Mouse (Mus musculus): Measurements from ENCODE around the gene Rhbdd1.

GRCm38 (mm10) chr1:82389371-82389770, 73.1 kb downstream of the Rhbdd1 start:
- TF ChIP-seq ZNF384 (IDR thresholded peaks at IDR 0.05; ENCODE audit: low read depth, low read length) = no peak
- TF ChIP-seq CTCF (IDR thresholded peaks at IDR 0.05 in 2 of 3, conservative IDR thresholded peaks at IDR 0.05 in 1 of 3; ENCODE audit: control insufficient read depth in 1 of 3, insufficient read depth in 1 of 3, low read depth in 2 of 3, low read length in 3 of 3, poor library complexity in 1 of 3, severe bottlenecking in 1 of 3) = no peak
- TF ChIP-seq SIN3A (IDR thresholded peaks at IDR 0.05; ENCODE audit: low read length) = no peak
- TF ChIP-seq MXI1 (IDR thresholded peaks at IDR 0.05; ENCODE audit: low read depth, low read length) = no peak
- no peak for TF ChIP-seq TCF12 (IDR thresholded peaks at IDR 0.05; ENCODE audit: low read depth, low read length)
- TF ChIP-seq EP300 (IDR thresholded peaks at IDR 0.05; ENCODE audit: low read depth in 1 of 2, low read length in 2 of 2) = no peak

Data from MEL (cell line).